Mouse (Mus musculus): ENCODE results near the gene 2310034G01Rik.

The 2310034G01Rik gene

GRCm38 (mm10) chr19:46328081-46329030 lies 21.7 kb downstream of the 2310034G01Rik start, which contains the start of gene Fbxl15:
Gene Fbxl15 (plus strand): TSS chr19:46328184.
- DNase-seq (ENCODE audit: extremely low spot score): peak; percentile 95

- no peak for DNase-seq (ENCODE audit: extremely low spot score)
Measured at GRCm38 (mm10) chr19:46327531-46328064, 22.5 kb downstream of the 2310034G01Rik start.

GRCm38 (mm10) chr19:46326756-46327305 lies 23.3 kb downstream of the 2310034G01Rik start, which contains the start of gene Psd:
Gene Psd (minus strand): TSS chr19:46327156.
- peak; percentile 63 for DNase-seq (ENCODE audit: extremely low spot score)

- no peak for DNase-seq (ENCODE audit: extremely low spot score)
Measured at GRCm38 (mm10) chr19:46326019-46326755, 23.9 kb downstream of the 2310034G01Rik start.

- no peak for DNase-seq (ENCODE audit: extremely low spot score)
Measured at GRCm38 (mm10) chr19:46324918-46325317, 25.2 kb downstream of the 2310034G01Rik start.

GRCm38 (mm10) chr19:46324366-46324765 lies 25.7 kb downstream of the 2310034G01Rik start:
- no peak for DNase-seq (ENCODE audit: extremely low spot score)

GRCm38 (mm10) chr19:46323716-46324115 lies 26.4 kb downstream of the 2310034G01Rik start:
- no peak for DNase-seq (ENCODE audit: extremely low spot score)

GRCm38 (mm10) chr19:46322996-46323572 lies 27.0 kb downstream of the 2310034G01Rik start:
- no peak for DNase-seq (ENCODE audit: extremely low spot score)

GRCm38 (mm10) chr19:46322144-46322995 lies 27.7 kb downstream of the 2310034G01Rik start:
- DNase-seq (ENCODE audit: extremely low spot score): no peak

GRCm38 (mm10) chr19:46321101-46321943 lies 28.8 kb downstream of the 2310034G01Rik start:
- peak; percentile 55 for DNase-seq (ENCODE audit: extremely low spot score)

GRCm38 (mm10) chr19:46320076-46320785 lies 29.9 kb downstream of the 2310034G01Rik start:
- no peak for DNase-seq (ENCODE audit: extremely low spot score)

GRCm38 (mm10) chr19:46318586-46319378 lies 31.3 kb downstream of the 2310034G01Rik start:
- DNase-seq (ENCODE audit: extremely low spot score): no peak

- no peak for DNase-seq (ENCODE audit: extremely low spot score)
Measured at GRCm38 (mm10) chr19:46318031-46318471, 32.1 kb downstream of the 2310034G01Rik start.

- DNase-seq (ENCODE audit: extremely low spot score): no peak
Measured at GRCm38 (mm10) chr19:46317546-46317885, 32.6 kb downstream of the 2310034G01Rik start.

GRCm38 (mm10) chr19:46316846-46317545 lies 33.1 kb downstream of the 2310034G01Rik start:
- no peak for DNase-seq (ENCODE audit: extremely low spot score)

- DNase-seq (ENCODE audit: extremely low spot score): no peak
Measured at GRCm38 (mm10) chr19:46315752-46316610, 34.1 kb downstream of the 2310034G01Rik start.
